Mouse (Mus musculus) small intestine, adult 10 weeks (tissue): Measurements from ENCODE around the gene Rcsd1. TPM values are rescaled to one million over a fixed set of nuclear protein-coding genes. Genes with fewer than 3 reads are reported as not detected.

Experiments
- polyA plus RNA-seq: library from polyadenylated mRNA; stranded (reverse); fragments of 350-450 nt; fragmentation: Illumina TruSeq; extraction: RNeasy Lipid Tissue Mini Kit (QIAGEN cat#74804); gene quantifications from one replicate; pipeline ENCODE4 v1.2.3, GENCODE M21; 2014; ENCODE audit warnings: low replicate concordance

The Rcsd1 gene
- polyA plus RNA-seq, result 5.2 TPM

GRCm38 (mm10) chr1:165709629-165710256 is at the start of gene Rcsd1:
Gene Rcsd1 (minus strand): TSS chr1:165709757.

DNA sequence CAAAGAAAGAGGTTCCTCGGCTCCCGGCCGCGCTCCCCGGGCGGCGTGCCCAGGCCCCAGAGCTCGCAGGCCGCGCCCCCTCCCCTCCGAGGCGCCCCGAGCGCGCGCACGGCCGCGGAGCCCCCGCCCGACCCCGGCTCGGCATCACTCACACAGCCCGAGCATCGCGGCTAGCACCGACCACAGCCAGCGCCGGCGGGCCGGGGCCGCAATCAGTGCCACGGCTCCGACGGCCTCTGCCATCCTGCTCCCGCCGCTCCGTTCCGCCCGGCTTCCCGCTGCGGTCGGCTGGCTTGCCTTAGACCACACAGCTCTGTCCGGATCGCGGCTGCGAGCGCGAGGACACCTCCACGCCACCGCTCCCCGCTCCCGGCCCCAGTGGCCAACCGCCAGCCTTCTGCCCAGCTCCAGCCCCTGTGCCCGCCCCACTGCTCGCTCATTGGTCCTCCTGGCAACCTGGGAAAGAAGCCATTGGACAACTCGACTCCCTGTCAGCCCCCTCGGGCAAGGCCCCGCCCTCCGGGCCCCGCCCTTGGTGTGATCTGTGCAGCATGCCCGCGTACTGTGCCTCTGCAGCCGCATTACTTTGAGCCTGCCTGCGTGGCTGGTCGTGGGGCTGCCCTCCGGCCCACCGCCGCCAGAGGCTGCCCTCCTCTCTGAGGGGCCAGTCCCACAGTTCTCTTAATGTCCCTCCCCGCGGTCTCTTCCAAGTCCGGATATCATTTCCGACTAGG is 75.2 kb downstream of the Rcsd1 start, which contains the start of gene Mpzl1:
Gene Mpzl1 (minus strand): TSS at position 388 of the 734 bp plus-strand sequence.

Other genes with a start within 250 kb of the Rcsd1 start
- 26.1 TPM for gene Dcaf6, start 249.3 kb downstream of the Rcsd1 start, polyA plus RNA-seq
- gene Mpc2, start 249.1 kb downstream of the Rcsd1 start, polyA plus RNA-seq, result 494 TPM
- 0.22 TPM for gene Adcy10, start 224.6 kb downstream of the Rcsd1 start, polyA plus RNA-seq
- 24.2 TPM for gene Mpzl1, start 75.2 kb downstream of the Rcsd1 start, polyA plus RNA-seq
- 127 TPM for gene Creg1, start 54.0 kb upstream of the Rcsd1 start, polyA plus RNA-seq
- gene Cd247, start 78.9 kb upstream of the Rcsd1 start, polyA plus RNA-seq, result 0.22 TPM